Mouse (Mus musculus) left cerebral cortex, postnatal 10 days (tissue): ENCODE results near the gene Gm20388. TPM values are rescaled to one million over a fixed set of nuclear protein-coding genes. Genes with fewer than 3 reads are reported as not detected.

Experiments
- DNase-seq, 2 experiments: peaks; one replicate each; pipeline ENCODE4 v3.0.0; 2021 to 2022; ENCODE audit warnings: low spot score in 2 of 2, mixed read lengths in 1 of 2; ENCODE audit errors: extremely low spot score in 1 of 2
- intact Hi-C: fragments of 180-260 bp; cut with DNase I; formaldehyde crosslinking; loops from one replicate; pipeline ENCODE4 v1.15.1; 2025
- total RNA-seq, 2 experiments: library from RNA; stranded (reverse); gene quantifications; 2 replicates each; pipeline ENCODE4 v1.2.3; 2021

The Gm20388 gene
- total RNA-seq, 2 experiments from 2014 or later, result 4.4 to 9.0 TPM

DNA sequence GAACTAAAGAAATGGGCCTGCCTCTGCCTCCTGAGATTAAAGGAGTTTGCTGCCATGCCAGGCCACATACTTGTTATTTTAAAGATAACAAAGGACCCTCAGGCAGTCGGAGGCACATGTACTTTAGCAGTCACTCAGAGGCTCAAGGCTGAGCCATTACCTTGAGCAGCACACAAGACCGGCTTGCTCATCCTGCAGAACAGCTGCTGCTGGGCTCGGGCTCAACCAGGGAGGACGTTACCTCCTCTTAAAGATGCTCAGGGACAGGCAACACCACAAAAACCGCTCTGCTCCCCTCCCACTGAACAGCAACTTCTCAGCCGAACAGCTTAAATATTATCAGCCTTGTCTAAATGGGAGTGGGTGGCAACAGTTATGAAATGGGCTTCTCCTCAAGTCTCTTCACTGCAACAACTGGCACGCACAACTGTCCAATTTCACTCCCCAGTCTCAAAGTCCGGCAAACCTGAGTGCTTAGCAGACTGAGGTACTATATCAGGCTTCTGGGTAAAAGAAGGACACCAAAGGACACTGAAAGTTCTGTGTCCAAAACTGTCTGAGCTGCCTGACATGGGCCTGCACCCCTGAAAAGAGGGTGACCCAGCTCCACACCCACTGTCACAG is 2991.4 kb downstream of the Gm20388 start:
- no peak for DNase-seq
- intact Hi-C loops, result no loop called here

- intact Hi-C loops, result no loop called here
Measured at GRCm38 (mm10) chr8:122902581-122902980, 2991.9 kb downstream of the Gm20388 start.

DNA sequence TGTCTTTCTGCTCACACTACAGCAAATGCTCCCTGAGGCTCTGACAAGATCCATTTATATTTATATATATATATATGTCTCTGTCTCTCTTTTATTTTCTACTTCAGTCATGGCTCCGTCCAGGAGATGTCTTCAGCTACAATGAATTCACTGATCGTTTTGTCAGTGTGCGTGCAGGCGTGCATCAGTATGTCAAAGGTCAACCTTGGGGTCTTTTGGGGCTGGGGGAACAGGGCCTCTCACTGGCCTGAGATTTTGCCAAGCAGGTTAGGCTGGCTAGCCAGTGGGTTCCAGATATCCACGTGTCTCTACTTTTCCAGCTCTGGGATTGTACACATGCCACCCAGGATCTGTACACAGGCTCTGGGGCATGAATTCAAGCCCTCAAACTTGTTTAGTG is 2992.4 kb downstream of the Gm20388 start:
- intact Hi-C loops, result no loop called here
- DNase-seq, result no peak

More at GRCm38 (mm10) chr8:122902581-122902980, 2991.9 kb downstream of the Gm20388 start:
- no peak for DNase-seq

- intact Hi-C loops, result no loop called here
- no peak for DNase-seq
Measured at GRCm38 (mm10) chr8:122904496-122904895, 2993.9 kb downstream of the Gm20388 start.

GRCm38 (mm10) chr8:122905346-122905745 is 2994.7 kb downstream of the Gm20388 start:
- intact Hi-C loops, result loop anchor here (5.0 kb wide), 1 partner anchor 137 kb away; the partner anchor contains the start of gene Ankrd11
- no peak for DNase-seq

DNA sequence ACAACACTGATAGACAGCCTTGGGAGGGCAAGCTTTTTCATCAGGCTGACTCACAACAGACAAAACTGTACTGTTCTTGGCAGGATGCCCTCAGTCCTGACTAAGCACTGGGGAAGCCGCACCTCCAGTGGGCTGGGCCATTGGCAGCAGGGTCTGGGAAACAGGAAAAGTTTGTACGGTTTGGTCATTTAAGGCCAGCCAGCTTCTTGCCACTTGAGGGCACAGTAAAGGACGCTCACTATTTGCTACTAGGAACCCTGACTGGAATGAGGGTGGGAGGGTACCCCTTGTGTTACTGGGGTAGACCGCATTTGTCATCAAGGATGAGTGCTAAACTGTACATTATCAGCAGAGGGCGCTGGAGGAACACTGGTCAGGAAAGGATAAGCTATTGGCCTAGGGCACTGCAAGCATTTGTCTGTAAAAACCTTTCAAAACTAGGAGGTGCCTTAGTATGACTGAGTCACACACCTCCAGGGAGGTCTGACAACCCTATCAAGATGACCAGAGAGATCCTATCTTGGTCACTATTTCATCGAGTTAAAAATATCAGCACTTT is 2995.9 kb downstream of the Gm20388 start:
- intact Hi-C loops, result loop anchor here (5.0 kb wide), 1 partner anchor 136 kb away; the partner anchor contains the start of gene Ankrd11
- peak; percentile 89 to 92 for DNase-seq

GRCm38 (mm10) chr8:122912150-122912549 is 3001.5 kb downstream of the Gm20388 start:
- intact Hi-C loops, result no loop called here
- no peak for DNase-seq

- DNase-seq, result no peak
- intact Hi-C loops, result no loop called here
Measured at GRCm38 (mm10) chr8:122912871-122913270, 3002.2 kb downstream of the Gm20388 start.

- intact Hi-C loops, result no loop called here
Measured at GRCm38 (mm10) chr8:122916766-122917165, 3006.1 kb downstream of the Gm20388 start.

GRCm38 (mm10) chr8:122917531-122918392 is 3007.1 kb downstream of the Gm20388 start:
- peak in 1 of 2 experiments; percentile 61 for DNase-seq
- intact Hi-C loops, result no loop called here

More at GRCm38 (mm10) chr8:122916766-122917165, 3006.1 kb downstream of the Gm20388 start:
- no peak for DNase-seq

DNA sequence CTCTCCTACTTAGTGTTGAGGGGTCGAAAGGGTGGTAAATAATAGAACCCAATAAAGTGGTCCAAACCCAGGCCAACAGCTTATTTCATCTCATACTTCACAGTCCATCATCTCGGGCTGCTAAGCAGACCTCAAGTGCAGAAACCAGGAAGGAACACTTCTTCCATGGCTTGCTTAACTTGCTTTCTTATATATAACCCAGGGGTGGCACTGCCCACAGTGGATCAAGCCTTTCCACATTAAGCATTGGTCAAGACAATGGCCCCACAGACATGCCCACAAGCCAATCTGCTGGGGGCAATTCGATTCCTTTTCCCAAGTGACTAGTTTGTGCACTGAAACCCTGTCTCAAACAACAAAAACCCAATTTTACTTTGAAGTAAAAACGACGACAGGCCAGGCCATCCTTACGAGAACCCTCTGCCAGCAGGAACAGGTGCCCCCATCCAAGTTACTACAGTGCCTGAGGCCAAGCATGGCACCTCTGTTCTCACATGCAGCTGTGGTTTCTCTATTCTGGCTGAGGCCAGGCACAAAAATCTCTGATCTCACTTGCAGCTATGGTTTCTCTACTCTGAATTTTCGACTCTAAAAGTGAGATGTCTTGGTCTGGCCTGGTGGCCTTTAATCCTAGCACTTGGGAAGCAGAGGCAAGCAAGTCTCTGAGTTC is 3007.9 kb downstream of the Gm20388 start:
- intact Hi-C loops, result no loop called here
- no peak for DNase-seq

- DNase-seq, result no peak
- intact Hi-C loops, result no loop called here
Measured at GRCm38 (mm10) chr8:122920890-122921289, 3010.2 kb downstream of the Gm20388 start.

DNA sequence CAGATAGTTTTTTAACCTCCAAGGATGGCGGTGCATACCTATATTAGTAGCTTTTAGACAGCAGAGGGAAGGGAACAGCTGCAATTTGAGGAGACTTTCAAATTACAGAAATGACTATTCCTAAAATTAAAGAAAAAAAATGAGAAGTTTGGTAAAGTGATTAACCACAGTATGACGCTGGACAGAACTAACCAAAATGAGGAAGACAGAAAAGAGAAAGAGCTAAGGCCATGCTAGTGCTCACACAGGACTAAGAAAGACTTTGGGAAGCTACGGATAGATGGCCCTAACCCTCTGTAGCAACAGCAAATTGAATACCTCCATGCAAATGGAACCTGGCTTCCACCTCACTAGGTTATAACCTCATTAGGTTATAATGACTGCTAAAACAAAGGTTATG is 3012.3 kb downstream of the Gm20388 start:
- intact Hi-C loops, result no loop called here
- no peak for DNase-seq

- intact Hi-C loops, result no loop called here
- DNase-seq, result no peak
Measured at GRCm38 (mm10) chr8:122923431-122924090, 3012.9 kb downstream of the Gm20388 start.

- no peak for DNase-seq
- intact Hi-C loops, result no loop called here
Measured at GRCm38 (mm10) chr8:122924091-122924490, 3013.4 kb downstream of the Gm20388 start.

GRCm38 (mm10) chr8:122925939-122926722 is 3015.5 kb downstream of the Gm20388 start:
- DNase-seq, result no peak
- intact Hi-C loops, result no loop called here

- intact Hi-C loops, result no loop called here
- DNase-seq, result no peak
Measured at GRCm38 (mm10) chr8:122926782-122927181, 3016.1 kb downstream of the Gm20388 start.

DNA sequence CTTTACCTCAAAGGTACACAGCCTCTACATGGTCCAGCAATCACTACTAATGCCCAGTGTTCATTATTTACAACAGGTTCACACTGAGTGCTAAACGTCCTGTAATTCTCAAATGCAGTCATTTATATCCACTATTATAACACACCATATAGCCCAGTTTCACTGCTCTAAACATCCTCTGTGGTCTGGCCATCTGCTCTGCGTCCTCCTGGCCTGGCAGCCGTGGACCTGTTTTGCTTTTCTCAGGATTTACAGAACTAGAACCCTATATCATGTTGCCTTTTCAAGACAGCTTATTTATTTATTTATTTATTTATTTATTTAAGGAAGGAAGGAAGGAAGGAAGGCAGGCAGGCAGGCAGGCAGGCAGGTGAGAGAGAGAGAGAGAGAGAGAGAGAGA is 3017.2 kb downstream of the Gm20388 start:
- DNase-seq, result no peak
- intact Hi-C loops, result no loop called here
